Mouse (Mus musculus): ENCODE measurements around the gene Hao1.

Hao1 gene

DNA sequence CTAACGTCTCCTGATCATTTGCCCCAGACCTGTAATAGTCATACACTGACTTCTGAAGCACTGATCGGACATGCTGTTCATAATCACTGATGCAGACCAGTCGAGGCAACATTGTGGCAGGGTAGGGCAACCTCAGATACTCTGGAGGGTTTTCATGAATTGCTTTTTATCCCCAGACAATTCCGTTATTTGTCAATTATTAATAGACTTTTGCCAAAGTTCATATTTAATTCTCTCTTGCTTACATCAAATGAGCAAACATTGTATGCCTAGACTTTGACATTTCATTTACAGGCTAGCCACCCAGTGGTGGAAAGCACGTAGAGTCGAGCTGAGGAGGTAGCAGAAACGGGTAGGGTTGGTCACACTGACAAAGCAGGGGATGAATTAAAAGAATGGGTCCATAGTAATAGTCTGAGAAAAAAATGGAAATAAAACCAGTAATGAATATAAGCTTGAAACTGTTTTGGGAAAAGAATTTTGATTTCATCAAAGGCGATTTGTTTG lies at the start of gene Hao1:
TSS of gene Hao1 (minus strand) at position 148 of the 507 bp plus-strand sequence.
- no peak for DNase-seq (ENCODE audit: low read depth, low spot score)

DNA sequence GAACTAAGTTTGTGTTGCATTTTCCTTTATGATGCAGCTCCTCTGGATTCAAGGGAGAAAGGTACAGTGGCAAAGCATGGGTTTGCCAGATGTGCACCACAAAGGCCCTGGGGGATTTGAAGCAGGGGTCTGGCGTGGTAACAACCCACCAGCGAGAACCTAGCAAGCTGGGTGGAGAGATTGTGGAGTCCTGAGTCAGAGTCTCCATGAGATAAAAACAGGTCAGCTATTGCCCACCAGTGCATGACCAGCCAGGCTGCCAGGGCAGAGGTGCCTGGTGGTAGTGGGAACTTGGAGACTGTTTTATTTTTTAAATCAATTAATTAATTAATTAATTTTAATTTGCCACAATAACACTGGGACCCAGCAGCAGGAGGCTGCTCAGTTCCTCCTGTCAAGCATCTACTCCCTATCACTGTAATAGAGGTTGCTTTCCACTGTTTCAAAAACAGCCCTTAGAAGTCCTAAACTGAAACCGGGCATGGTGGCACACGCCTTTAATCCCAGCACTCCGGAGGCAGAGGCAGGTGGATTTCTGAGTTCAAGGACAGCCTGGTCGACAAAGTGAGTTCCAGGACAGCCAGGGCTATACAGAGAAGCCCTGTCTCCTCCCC lies 37.0 kb upstream of the Hao1 start:
- DNase-seq (ENCODE audit: low read depth, low spot score): no peak

DNA sequence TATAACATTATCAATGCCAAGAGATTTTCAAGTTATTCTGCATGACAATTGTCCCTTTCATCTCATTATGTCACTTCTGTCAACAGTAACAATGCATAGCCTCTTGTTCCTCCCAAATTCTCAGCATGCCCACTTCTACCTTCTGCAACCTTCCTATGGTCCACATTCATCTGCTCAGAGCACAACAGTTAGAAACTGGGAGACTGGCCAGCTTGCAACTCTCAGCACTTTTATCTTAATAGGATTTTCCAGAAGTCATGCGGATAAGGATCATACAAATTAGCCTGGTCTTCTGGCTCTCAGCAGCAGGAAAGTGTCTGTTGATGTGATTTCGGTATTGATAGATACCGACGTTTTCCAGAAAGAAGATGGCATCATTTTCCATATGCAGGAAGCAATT lies 31.1 kb upstream of the Hao1 start:
- DNase-seq (ENCODE audit: low read depth, low spot score): no peak

DNA sequence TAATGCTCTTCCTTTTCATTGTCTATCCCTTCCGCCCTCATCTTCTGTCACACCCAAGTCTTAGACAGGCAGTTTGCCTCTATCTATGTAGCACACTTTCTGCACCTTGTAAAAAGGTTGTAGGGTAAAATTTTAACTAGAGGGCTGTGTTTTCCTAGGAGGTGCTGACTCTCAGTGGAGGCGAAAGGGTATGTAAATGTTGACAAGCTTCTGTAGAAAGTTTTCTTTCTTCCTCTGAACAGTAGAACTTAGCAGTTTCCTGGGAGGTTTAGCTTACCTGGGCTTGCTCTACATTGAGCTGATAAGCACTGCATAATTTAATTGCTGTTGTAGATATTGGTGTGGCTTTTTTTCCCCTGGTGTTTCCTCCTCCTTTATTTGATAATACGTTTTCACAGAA lies 5.3 kb upstream of the Hao1 start:
- no peak for DNase-seq (ENCODE audit: low read depth, low spot score)

DNA sequence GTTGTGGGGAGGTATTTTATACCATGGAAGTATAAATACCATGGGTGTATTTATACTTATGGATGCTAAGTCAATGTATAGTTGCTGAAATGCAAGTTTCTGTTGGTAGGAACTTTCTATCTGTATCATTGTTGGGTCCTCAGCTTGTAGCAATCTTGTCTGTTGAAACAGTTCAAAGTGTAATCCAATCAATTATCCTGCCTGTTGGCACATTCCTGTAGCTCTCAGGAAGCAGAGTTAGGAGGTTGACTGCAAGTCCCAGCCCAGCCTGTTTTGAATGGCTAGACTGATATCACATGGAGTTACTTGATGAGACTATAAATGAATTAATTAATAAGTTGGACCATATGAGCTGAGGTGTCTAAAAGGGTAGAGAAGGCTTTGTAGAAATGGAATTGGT lies 1.8 kb downstream of the Hao1 start:
- no peak for DNase-seq (ENCODE audit: low read depth, low spot score)

DNA sequence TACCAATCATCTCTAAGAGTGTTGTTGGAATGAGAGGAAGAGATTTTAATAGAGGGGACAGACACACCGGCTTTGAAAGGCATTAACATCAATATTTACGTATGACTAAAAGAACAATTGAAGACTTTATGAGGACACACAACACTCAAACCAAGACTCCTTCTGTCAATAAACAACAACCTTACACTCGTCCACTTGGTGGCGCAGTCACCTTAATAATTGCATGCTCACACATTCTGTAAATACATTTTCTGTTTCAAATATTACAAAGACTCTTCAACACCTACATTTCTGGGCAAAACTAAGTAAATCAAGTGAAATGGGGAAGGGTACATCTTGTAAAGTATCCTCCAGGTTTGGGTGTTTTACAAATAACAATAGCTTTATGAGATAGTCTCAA lies 4.4 kb downstream of the Hao1 start:
- peak; percentile 37 for DNase-seq (ENCODE audit: low read depth, low spot score)

DNA sequence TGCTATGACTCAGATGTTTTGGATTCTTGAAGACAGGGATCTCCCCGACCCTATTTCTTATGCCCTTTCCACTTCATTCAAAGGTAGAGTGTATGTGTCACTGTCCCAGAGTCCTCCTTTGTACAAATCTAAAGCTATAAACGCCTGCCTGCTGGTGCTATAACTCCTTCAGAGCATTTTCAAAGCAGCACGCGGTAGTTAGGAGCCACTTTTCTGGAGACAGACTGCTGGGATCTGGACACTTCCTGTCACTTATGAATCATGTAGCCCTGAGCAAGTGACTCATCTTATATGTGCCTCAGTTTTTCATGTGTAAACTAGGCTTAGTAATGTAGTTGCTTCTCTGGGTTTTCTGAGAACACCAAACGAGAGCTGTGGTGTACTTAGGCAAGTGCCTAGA lies 9.1 kb downstream of the Hao1 start:
- no peak for DNase-seq (ENCODE audit: low read depth, low spot score)

DNA sequence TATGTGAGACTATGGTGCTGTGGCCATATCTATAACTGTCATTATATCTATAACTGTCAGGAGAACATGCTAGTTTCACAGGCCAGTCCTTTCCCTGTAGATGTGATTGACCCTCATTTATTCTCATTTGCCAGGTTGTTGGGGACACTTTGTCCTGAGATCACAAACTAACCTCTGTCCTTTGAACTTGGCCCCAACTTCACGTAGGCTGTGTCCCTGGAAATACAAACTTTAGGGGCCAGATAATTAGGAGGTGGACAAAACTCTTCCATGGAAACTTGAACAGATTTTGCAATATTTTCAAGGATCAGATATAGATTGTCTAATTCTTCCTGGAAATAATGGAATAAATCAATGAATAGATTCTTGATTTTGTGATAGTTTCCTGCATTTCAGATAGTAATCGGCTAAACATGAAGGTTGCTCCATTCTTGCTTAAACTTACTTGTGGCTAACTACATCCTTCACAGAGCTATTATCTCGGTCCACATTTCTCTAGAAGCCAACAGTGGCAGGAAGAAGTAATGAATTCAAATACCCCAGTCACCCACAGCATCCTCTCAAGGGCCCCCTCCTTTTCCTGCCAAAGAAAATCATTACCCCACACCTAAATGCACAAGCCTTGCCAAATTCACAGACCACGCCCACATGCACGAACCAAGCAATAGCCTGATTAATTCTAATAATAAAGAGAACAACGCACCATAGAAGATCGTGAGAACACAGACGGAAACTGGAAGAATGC lies 9.7 kb downstream of the Hao1 start:
- peak; percentile 10 for DNase-seq (ENCODE audit: low read depth, low spot score)

DNA sequence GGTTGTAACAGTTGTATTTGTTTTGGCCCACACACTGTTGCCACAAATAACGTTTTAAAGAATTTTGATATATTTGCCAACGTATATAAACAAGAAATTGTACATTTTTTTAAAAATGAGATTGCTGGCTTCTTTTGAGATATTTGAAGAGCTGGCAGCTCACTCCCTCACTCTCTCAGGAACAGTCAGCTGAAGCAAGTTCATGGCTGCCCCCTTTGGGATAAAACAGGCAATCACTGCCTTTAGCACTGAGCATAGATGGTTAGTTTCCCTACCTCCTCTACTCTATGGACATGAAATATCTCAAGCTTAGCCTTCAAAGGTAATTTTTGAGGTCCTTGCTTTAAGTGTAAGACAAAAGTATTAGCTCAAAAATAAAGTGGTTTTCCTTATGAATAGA lies 10.7 kb downstream of the Hao1 start:
- no peak for DNase-seq (ENCODE audit: low read depth, low spot score)

DNA sequence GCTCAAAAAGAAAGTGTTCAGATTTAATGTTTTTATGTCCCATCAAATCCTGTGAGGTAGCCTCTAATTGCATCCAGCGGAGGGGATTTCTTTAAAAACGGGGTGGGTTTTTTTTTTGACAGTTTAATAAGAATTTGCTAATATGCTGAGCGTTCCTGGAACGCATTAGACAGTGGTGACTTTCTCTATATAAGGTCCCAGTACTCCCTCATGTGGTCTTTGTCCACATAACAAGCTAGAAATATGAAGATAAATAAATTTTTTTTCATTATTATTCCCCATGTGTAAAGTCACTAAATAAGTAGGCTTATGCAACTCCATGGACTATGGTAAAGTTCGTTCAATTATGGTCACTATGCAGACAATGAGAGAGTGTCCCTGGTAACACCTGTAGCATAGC lies 13.1 kb downstream of the Hao1 start:
- no peak for DNase-seq (ENCODE audit: low read depth, low spot score)

DNA sequence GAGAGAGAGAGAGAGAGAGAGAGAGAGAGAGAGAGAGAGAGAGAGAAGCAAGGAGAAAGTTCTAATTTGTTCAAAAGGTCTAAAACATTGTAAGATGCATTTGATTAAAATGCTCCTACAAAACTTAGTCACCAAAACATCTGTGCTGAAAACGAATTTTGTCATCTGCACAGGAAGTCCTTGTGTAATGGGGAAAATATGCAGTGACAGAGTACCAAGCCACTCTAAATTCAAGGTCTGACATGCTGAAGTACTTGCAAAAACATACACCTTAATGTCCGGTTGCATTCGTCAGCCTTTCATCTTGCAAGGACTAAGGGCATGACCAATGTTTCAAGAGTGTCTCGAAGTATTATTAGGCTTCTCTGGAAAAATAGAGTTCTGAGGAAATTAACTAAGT lies 15.7 kb downstream of the Hao1 start:
- no peak for DNase-seq (ENCODE audit: low read depth, low spot score)

DNA sequence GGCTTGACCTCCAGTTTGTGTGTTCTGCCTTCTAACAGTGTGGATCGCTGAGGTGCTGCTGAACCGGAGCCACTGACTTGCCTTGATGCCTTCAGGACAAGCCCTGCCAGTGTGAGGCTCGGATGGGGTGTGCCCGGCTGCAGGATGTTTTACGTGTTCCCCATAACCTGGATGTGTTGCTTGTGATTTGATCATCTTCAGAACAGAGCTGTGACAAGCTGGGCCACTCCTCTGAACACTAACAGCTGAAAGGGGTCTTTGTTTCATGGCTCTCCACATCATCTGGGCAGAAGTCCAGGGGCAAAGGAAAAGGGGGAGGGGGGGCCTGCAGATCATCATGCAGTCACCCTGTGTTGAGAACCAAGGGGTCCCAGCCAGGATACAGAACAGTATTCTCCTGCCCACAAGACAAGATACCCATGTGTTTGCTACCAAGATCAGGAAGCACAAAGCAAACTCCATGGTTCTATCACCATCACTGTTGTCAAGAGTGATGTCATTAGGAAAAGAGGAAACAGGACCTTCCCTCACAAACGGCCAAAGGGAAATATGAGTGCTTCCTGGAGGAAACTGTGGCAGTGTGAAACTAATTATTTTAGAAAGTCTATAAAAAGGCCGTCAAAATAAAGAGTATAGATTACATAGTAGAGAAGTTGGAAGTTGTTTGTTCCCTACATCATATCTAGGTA lies 25.9 kb downstream of the Hao1 start:
- DNase-seq (ENCODE audit: low read depth, low spot score): no peak

DNA sequence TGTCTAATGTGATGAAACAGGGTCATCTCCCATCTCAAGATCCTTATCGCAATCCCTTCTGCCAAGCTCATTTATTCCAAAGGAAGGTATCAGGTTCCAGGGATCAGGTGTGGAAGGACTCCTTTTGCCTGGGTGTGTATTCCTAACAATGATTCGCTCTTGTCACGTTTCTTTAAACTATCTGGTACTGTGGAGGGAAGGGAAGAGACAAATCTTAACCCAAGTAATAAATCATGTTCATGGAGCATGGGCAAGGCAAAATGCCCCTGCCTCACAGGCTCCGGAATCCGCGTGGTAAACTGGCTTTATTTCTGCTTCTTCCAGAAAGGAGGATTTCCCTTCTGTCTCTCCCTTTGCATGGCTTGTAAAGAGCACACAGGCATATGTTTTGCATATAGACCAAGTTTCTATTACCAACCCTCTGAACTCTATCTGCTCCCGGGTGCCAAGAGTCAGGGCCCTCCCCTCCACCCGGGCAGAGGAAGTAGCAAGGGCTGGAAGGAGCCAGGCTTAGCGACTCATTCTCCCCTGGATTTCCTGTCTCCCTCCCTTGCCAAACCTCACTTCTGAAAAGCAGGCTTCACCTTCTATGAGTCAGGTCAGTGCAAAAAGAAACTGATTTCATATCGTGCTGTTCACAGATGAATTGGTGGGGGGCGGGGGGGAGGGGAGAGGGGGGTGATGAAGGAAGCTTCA lies 26.6 kb downstream of the Hao1 start:
- no peak for DNase-seq (ENCODE audit: low read depth, low spot score)

DNA sequence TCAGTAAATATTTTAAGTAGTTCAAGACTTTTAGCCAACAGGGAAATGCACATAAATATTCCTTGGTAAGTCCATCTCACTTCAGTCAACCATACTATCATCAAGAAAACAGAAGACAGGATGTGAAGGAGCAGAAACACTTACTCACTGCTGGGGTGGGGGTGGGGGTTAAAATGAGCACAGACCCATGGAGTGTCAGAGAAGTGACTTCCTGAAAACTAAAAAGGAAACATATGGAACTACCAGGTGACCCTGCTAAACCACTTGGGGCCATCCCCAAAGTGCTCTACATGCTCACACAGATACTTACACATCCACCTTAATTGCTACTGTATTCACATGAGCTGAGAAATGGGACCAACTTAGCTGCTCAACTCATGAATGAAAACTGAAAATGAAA lies 36.1 kb downstream of the Hao1 start:
- DNase-seq (ENCODE audit: low read depth, low spot score): no peak

DNA sequence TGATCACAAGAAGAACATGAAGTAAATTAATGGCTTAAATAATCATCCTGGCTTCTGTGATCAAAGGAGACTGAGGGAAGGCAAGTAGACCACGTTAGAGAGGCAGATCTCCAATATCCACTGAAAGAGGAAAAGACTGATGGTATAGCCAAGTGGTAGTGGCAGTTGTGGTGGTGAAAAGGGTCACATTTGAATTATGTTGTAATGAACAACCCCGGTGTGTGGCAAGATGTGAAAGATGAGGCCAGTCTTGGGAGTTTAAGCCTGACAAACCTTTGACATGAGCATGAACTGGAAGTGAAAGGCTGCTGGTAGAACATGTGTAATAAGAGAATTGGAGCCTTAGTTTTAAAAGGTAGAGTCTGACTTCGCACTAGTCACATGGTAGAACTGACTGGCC lies 54.4 kb downstream of the Hao1 start:
- no peak for DNase-seq (ENCODE audit: low read depth, low spot score)

DNA sequence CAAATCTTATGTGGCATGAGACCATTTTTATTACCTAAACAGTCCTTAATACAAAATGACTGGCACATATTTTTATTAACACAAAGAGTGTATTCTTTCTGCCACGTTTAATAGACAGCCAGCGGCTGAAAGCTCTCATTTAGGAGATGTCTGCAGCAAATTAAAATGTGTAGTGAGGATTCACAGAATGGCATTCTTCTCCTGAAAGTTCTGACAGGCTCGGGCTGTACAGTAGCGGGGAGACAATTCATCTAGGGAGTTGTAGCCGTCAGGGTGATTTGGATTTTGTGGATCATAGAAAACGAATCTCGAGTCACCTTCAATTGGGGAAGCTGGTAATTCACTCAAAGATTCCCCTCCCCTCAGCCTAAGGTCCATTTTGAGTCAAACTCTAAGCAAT lies 55.7 kb downstream of the Hao1 start:
- no peak for DNase-seq (ENCODE audit: low read depth, low spot score)

DNA sequence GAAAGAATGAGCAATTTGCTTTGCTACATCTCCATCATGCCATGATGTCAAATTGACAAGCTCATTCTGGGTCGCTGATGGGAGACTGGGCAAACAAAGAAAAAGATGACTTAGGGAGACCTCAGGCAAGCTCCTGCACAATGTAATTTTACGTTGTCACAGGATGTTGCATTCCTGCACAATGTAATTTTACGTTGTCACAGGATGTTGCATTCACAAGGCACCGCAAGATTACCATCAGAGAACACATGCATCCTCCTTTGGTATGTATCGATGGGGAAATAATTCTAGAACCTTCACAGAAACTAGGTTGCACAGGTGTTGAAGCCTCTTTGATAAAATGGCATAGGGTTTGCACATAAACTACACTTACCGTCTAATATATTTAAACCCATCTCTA lies 65.5 kb downstream of the Hao1 start:
- DNase-seq (ENCODE audit: low read depth, low spot score): no peak

DNA sequence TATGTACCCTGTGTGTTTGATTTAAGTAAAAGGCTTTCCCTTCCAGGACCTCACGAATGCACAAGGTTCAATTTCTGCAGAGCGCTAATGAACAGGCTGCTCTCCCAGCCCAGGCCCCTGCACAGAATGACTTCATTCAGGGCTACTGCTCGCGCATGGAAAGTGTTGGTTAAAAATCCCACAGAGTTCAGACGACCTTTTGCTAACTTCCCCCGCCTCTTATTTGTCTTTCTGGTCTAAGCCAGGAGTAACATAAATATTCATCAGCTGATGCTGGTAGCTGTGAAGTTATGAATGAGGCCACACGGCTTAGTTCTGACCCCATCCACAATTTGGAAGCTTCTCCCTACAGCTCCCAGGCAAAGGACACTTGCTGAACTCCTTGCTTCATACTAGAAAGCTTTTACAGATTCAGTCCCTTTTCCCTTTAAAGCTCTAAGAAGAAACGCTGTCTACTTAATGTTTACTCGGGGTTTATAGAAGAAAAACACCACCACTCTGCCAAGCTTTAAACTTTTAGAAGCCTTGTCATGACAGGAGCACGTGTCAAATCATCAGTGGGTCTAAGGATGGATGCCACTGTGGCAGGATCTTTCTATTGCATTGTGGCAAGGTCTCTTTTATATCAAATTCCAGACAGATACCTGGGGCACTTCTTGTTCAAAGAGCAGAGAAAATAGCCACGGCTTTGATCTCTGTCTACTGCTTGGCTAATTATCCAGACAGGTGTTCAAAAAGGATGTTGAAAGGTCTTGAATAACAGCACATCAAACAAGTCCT lies 67.9 kb downstream of the Hao1 start:
- no peak for DNase-seq (ENCODE audit: low read depth, low spot score)

DNA sequence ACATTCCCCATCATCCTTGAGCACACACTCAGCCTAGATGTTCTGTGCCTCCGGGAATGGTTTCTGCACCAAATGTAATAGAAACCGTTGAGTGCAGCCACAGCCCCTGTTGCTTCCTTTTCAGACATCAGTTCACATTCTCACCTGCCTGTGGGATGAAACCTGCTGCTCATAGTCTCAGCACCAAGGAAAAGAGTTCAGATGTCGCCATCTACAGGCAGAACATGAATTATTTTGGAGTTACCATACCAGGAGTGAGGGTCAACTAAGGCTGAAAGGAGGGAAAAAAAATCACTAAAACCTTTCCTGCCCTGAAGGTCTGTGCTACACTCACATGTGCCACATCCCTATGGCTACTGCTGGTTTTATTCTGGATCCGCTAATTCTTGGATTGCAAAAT lies 71.5 kb downstream of the Hao1 start:
- DNase-seq (ENCODE audit: low read depth, low spot score): peak; percentile 51

DNA sequence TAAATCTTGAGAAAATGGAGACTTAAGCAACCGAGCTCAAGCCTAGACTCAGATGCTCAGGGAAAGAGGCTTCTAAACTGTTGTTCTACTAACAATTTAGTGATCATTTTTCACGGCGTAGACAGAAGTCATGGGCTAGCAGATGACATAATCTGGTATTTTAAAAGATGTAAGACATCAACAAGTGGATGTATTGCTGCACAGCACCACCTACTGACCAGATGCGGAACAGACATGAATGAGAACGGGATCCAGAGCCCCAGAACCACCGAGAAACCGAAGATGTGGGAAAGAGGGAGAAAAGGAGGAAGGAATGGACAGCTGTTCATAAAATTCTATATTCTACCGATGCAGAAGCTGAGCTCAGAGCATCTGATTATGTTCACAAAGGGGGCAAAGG lies 72.4 kb downstream of the Hao1 start:
- peak; percentile 67 for DNase-seq (ENCODE audit: low read depth, low spot score)

DNA sequence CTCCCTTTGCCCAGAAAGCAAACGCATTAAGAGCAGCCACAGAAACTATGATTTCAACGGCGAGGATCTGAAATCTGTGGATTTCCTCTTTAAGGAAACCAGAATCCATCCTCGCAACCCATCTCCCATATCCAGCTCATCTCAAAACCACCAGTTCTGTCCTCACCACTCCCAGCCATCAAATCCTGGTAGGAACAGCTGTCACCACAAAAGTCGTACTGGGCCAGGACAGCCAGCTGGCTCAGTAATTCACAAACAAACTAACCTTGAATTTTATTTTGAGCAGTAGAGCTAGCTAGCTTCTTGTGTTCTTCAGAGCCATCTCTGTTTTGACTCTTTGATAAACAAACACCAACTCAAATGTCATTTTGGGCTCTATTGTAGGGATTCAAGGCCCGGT lies 73.0 kb downstream of the Hao1 start:
- DNase-seq (ENCODE audit: low read depth, low spot score): no peak

DNA sequence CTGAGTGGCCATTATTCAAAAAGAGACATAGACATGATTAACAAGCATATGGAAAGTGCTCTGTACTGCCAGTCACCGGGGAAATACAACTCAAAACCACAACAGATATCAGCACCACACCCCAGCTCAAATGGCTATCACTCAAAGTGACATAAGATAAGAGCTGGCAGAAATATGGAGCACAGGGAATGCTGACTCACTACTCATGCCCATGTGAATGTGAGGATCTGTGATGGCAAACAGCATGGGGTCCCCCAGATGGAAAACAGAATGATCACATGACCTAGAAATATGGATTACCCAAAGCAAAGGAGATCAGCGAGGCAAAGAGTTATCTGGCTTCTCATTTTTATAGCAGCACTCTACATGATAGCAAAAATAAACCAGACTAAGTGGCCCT lies 89.0 kb downstream of the Hao1 start:
- DNase-seq (ENCODE audit: low read depth, low spot score): no peak
